Mouse (Mus musculus) T-helper 1 cell (primary cell): ENCODE measurements around the gene Gm6793.

ENCODE experiments used
- in situ Hi-C: fragments of 300-600 bp; cut with MboI, MseI; formaldehyde crosslinking; loops from one replicate; pipeline ENCODE4 v1.15.1; 2025; ENCODE audit warnings: high pct_unique_total_duplicates

The Gm6793 gene

GRCm38 (mm10) chr8:111989911-111990310 is 24.9 kb downstream of the Gm6793 start:
- in situ Hi-C loops: loop anchor here (5.0 kb wide), 1 partner anchor 48 kb away; the partner anchor contains the start of gene Gabarapl2

GRCm38 (mm10) chr8:111984511-111984910 is 30.3 kb downstream of the Gm6793 start:
- in situ Hi-C loops: no loop called here

GRCm38 (mm10) chr8:111982116-111982515 is 32.7 kb downstream of the Gm6793 start:
- in situ Hi-C loops: no loop called here

- in situ Hi-C loops: no loop called here
Measured at GRCm38 (mm10) chr8:111978147-111978546, 36.7 kb downstream of the Gm6793 start.

GRCm38 (mm10) chr8:111976326-111976725 is 38.5 kb downstream of the Gm6793 start:
- in situ Hi-C loops: no loop called here

GRCm38 (mm10) chr8:111975706-111976105 is 39.1 kb downstream of the Gm6793 start:
- in situ Hi-C loops: no loop called here

- in situ Hi-C loops: no loop called here
Measured at GRCm38 (mm10) chr8:111974138-111974537, 40.7 kb downstream of the Gm6793 start.

GRCm38 (mm10) chr8:111968991-111969390 is 45.8 kb downstream of the Gm6793 start:
- in situ Hi-C loops: no loop called here

GRCm38 (mm10) chr8:111968541-111968940 is 46.3 kb downstream of the Gm6793 start:
- in situ Hi-C loops: no loop called here

GRCm38 (mm10) chr8:111967246-111967870 is 47.5 kb downstream of the Gm6793 start:
- in situ Hi-C loops: no loop called here

- in situ Hi-C loops: no loop called here
Measured at GRCm38 (mm10) chr8:111964849-111965561, 49.8 kb downstream of the Gm6793 start.

GRCm38 (mm10) chr8:111964351-111964750 is 50.5 kb downstream of the Gm6793 start:
- in situ Hi-C loops: no loop called here

- in situ Hi-C loops: no loop called here
Measured at GRCm38 (mm10) chr8:111963546-111963945, 51.3 kb downstream of the Gm6793 start.
